Mouse (Mus musculus) testis, postnatal 14 days (tissue): ENCODE measurements around the gene Cadps2.

Experiments used
- DNase-seq: peaks from one replicate; pipeline ENCODE4 v3.0.0; 2021; ENCODE audit warnings: low spot score

The Cadps2 gene

DNA sequence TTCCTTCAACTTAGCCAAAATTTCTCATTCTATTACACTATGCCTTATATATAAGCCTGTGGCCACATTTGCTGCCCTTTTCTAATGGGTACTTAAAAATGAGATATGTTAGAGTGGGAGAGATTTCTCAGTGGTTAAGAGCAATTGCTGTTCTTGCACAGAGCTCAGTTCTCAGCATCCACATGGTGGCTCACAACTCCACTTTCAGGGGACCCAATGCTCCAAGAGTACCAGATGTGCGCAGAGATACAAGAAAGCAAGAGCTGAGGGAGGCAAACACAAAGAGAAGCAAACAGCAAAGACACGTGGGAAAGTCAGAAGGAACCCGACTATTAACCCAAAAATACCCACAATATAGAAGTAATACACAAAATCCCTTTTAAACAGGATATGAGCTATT lies 77.0 kb downstream of the Cadps2 start:
- no peak for DNase-seq

GRCm38 (mm10) chr6:23758249-23758648 lies 81.0 kb downstream of the Cadps2 start:
- no peak for DNase-seq

- no peak for DNase-seq
Observed at GRCm38 (mm10) chr6:23748823-23749222, 90.4 kb downstream of the Cadps2 start.

- DNase-seq, result no peak
Observed at GRCm38 (mm10) chr6:23740010-23740409, 99.2 kb downstream of the Cadps2 start.

- DNase-seq, result no peak
Observed at GRCm38 (mm10) chr6:23732750-23733149, 106.5 kb downstream of the Cadps2 start.

- DNase-seq, result no peak
Observed at GRCm38 (mm10) chr6:23728620-23729019, 110.6 kb downstream of the Cadps2 start.

- DNase-seq, result no peak
Observed at GRCm38 (mm10) chr6:23723697-23724096, 115.5 kb downstream of the Cadps2 start.

DNA sequence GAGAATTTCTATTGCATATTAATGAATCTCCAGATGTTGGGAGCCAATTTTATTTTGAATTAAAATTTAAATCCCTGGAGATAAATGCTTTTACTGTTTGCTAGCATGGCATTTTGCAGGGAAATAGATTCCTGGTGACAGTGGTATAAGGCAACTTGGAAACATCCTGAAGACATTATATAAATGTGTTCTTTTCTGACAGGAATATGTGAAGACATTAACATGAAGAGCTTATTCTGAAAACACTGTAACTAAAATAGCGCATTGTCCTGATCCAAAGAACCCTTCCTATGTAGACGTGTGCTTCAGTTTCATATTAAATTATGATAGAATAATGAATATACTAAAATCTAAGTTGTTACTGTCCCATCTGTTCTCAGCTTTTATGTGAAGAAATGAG lies 118.8 kb downstream of the Cadps2 start:
- no peak for DNase-seq

- DNase-seq, result no peak
Observed at GRCm38 (mm10) chr6:23707506-23707905, 131.7 kb downstream of the Cadps2 start.

GRCm38 (mm10) chr6:23700879-23701278 lies 138.3 kb downstream of the Cadps2 start:
- DNase-seq, result no peak

DNA sequence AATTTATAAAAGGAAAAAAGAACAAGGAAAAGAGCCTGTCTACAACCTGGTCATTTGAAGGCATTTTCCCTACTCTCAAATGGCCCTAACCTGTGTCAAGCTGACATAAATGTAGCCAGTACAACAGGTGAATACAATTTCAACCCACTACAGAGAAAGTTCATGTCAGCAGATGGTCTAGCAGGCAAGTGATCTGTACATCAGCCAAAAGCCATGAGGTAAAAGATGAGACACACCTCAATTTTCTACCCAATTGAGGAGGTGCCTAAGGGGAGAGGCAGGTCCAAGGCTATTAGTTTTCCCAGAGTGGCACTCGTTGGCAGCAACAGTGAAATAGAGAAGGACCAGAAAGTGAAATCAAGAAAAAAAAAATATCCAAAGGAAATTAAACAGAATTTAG lies 161.0 kb downstream of the Cadps2 start:
- DNase-seq, result no peak

DNA sequence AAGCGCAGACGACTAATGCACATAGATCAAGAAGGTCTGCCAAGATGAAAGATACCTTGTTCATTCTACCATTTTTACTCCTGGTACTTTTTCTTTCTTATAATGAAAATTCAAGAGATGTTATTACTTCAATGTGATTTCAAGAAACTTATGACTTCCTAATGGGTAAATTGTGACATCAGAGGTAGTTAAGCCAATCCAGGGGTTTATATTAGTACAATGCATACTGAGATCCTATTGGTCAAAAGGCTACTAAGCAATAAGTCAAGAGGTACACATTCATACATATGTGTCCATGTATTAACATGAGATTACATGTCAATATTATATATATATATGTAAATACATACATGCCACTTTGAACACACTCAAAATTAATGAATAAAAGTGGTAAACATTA lies 184.2 kb downstream of the Cadps2 start, which contains the start of gene Rnf148:
Gene Rnf148, minus strand, starts transcription at position 101 of the 400 bp plus-strand sequence.
- no peak for DNase-seq

GRCm38 (mm10) chr6:23650205-23650604 lies 189.0 kb downstream of the Cadps2 start, which contains the start of gene Rnf133:
TSS of gene Rnf133 (minus strand) at chr6:23650305.
- DNase-seq, result no peak

- DNase-seq, result no peak
Observed at GRCm38 (mm10) chr6:23648732-23649131, 190.5 kb downstream of the Cadps2 start.

DNA sequence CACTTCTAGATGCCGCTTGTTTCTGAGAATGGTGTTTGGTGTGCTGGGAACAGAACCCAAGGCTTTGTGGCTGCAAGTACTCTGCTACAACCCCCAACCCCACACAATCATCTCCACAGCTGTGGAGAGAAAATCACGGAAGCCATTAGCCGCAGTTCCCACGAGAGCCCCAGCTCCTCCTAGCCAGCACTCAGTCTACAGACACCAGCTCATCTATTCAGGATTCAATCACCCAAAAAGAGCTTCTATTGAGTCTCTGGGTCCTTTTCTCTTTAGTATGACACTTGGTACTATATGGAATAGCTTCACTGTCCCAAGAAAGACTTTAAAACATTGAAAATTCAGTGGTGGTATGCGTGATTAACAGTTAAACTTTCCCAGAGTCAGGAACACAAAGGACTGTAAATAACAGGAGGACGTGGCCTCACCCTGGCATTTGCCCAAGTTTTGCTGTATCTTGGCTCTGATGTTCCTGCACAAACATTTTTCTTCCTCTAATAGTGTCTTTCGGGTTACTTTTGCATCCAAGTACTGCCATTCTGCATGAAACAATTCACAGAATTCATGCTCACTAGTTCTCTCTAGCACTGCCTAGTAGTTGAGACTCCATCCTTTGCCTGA lies 191.5 kb downstream of the Cadps2 start:
- no peak for DNase-seq

GRCm38 (mm10) chr6:23637081-23637480 lies 202.1 kb downstream of the Cadps2 start:
- no peak for DNase-seq

- no peak for DNase-seq
Observed at GRCm38 (mm10) chr6:23635208-23635607, 204.0 kb downstream of the Cadps2 start.

DNA sequence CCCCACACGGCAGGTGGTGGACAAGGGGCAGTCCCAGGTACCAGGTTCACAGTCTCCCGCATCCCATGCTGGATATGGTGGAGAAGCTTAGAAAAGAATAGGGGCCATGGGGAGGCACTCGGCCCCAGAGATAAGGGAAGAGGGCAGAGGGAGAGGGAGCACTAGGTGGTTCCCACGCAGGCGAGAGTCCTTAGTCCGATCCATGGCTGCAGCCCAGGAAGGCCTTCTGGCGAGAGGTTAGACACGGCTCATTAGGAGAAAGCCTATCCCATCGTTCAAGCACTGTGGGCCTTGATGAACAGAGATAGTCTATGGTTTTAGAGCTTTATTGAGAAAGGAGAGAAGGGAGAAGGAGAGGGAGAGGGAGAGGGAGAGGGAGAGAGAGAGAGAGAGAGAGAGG lies 205.2 kb downstream of the Cadps2 start:
- no peak for DNase-seq

- DNase-seq, result no peak
Observed at GRCm38 (mm10) chr6:23630465-23630864, 208.8 kb downstream of the Cadps2 start.

DNA sequence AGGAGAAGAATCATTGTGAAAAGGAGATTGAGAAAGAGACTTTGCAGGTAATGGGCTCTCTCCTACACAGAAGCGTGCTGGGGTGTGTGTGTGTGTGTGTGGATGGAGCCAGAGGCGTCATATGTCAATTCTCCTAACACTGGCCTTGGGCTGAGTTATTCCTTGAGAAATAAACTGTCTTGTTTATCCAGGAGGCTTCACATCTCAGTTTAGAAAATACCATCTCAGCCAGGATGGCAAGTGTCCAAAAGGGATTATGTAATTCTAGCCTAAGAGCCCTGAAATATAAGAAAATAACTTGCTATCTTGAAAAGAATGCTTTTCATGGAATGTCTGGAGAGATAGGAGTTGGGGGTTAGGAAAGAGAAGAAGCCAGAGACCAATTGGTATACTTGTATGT lies 264.1 kb downstream of the Cadps2 start:
- DNase-seq, result no peak

DNA sequence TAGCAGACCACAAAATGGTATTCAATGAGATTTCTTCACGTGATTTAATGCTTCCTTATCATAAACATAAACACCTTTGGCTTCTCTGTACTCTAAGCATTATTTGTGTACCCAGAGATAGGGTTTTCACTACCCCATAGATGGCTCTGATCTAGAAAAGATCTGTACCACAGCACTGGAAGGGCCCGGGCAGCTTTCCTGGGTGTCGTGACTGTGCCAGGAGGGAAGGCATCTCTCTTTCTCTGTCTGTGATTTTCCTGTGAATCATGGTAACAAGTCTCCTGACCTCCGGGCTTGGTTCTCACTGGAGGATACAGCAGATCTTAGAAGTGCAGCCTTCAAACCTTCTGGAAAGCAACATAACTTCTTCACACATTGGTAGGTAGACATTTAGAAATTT lies 265.5 kb downstream of the Cadps2 start:
- no peak for DNase-seq

DNA sequence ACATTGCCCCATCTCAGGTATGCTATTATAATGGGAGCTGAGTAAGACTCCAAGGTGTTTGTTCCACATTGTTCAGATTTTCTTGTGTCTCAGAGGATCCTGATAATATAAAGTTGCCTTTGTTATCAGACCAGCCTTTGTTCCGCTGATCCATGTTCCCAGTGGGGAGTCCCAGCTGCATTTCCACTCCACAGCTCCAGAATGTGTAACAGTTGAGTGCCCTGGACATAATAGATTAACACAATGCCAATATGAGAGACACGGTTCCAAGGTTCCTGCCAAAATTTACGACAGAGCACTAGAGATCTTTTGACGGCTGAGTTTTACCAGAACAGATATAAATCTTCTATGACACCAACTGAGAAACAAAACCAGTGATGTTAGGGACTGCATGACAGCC lies 266.8 kb downstream of the Cadps2 start:
- no peak for DNase-seq

DNA sequence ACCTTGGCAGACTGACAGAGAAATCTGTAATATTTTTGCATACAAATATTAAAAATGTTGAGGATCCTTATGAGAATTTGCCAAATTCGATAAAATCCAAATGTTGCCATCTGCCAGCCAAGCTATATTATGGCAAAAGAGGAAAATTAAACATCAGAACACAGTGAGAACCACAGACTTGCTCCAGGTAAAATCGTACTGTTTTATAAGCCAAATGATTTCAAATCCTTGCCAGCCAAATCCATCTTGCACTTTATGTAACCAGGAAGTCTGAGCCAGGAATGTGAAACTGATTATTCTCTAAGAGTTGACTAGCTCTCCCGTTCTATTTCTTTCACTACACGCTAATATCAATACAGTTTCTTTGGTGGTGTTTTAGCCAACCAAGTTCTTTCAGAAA lies 269.5 kb downstream of the Cadps2 start:
- DNase-seq, result no peak

GRCm38 (mm10) chr6:23568688-23569087 lies 270.5 kb downstream of the Cadps2 start:
- DNase-seq, result no peak
